Mouse (Mus musculus): Measurements from ENCODE around the gene Cdc45. TPM values are rescaled to one million over a fixed set of nuclear protein-coding genes. Genes with fewer than 3 reads are reported as not detected.

Cdc45 gene
- polyA plus RNA-seq, 1 experiment = 52.1 TPM

DNA sequence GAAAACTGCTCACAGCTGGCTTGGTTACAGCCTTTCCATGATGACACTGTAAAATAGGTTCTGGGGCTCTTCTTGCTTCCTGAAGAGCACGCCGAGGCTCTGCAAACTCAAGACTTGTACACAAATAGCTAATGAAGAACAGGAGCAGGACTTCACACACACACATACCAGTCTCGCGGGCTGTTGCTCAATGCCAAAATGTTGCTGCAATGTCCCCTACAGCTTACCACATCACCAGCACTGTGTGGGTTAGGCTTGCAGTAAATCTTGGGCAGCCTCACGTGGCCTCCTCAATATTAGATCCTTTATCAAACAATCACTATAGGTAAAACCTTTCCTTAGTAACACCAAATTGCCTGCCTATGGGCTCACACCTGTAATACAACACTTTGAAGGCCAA, 2.8 kb downstream of the Cdc45 start:
- H3K79me2 ChIP-seq (ENCODE audit: control insufficient read depth, insufficient read depth) = peaks cover 45% of the 10 kb centered on the region
- peaks cover 51% of the 10 kb centered on the region for H3K36me3 ChIP-seq (ENCODE audit: control insufficient read depth, insufficient read depth)
- TF ChIP-seq FOSL1 (IDR thresholded peaks at IDR 0.05; ENCODE audit: insufficient read depth, low read length, poor library complexity, severe bottlenecking) (no peak), CEBPB (IDR thresholded peaks at IDR 0.05; ENCODE audit: low read depth) (no peak), MYOG (IDR thresholded peaks at IDR 0.05; ENCODE audit: control insufficient read depth, extremely low read depth, insufficient read length) (no peak), CTCF (IDR thresholded peaks at IDR 0.05; ENCODE audit: control insufficient read depth, insufficient read depth, insufficient read length) (no peak), MYOD1 (IDR thresholded peaks at IDR 0.05; ENCODE audit: control insufficient read depth, insufficient read length, low read depth) (no peak), MAX (IDR thresholded peaks at IDR 0.05) (no peak), USF1 (IDR thresholded peaks at IDR 0.05; ENCODE audit: low read depth) (no peak)
- no peaks in the 10 kb centered on the region for H3K27me3 ChIP-seq (ENCODE audit: control insufficient read depth, insufficient read depth, insufficient read length)
- H3K79me3 ChIP-seq (ENCODE audit: low read depth) = peaks cover 28% of the 10 kb centered on the region
- no peak overlapping the region for H3K4me3 ChIP-seq (ENCODE audit: insufficient read depth, poor library complexity, severe bottlenecking)
- H3ac ChIP-seq (ENCODE audit: control insufficient read depth, insufficient read length, low read depth) = no peak overlapping the region

DNA sequence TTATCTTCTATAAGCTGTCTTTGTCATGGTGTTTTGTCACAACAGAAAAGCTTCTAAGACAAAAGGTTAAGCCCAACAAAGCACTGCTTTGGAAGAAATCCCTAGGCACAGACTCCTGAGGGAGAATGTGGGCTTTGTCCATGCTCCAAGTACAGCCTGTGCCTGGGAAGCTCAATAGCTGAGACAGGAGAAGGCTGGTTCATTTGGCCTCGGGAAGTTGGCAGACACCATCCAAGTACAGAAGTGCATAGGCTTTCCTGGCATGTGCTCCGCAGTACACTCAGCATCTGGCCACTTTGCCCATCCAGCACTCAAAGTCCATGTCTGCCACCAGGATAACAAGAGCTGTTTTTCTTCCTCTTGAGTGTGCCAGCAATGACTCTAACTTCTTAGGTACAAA, 6.0 kb downstream of the Cdc45 start:
- H3K79me3 ChIP-seq (ENCODE audit: low read depth) = peaks cover 7% of the 10 kb centered on the region
- peaks cover 18% of the 10 kb centered on the region for H3K79me2 ChIP-seq (ENCODE audit: control insufficient read depth, insufficient read depth)
- H3K36me3 ChIP-seq (ENCODE audit: control insufficient read depth, insufficient read depth) = peaks cover 75% of the 10 kb centered on the region
- no peak overlapping the region for H3ac ChIP-seq (ENCODE audit: control insufficient read depth, insufficient read length, low read depth)
- H3K27me3 ChIP-seq (ENCODE audit: control insufficient read depth, insufficient read depth, insufficient read length) = no peaks in the 10 kb centered on the region
- H3K4me3 ChIP-seq (ENCODE audit: insufficient read depth, poor library complexity, severe bottlenecking) = no peak overlapping the region
- TF ChIP-seq CTCF (IDR thresholded peaks at IDR 0.05; ENCODE audit: control insufficient read depth, insufficient read depth, insufficient read length) (no peak), CEBPB (IDR thresholded peaks at IDR 0.05; ENCODE audit: low read depth) (no peak), FOSL1 (IDR thresholded peaks at IDR 0.05; ENCODE audit: insufficient read depth, low read length, poor library complexity, severe bottlenecking) (no peak), MAX (IDR thresholded peaks at IDR 0.05) (no peak), MYOG (IDR thresholded peaks at IDR 0.05; ENCODE audit: control insufficient read depth, extremely low read depth, insufficient read length) (no peak), USF1 (IDR thresholded peaks at IDR 0.05; ENCODE audit: low read depth) (no peak), MYOD1 (IDR thresholded peaks at IDR 0.05; ENCODE audit: control insufficient read depth, insufficient read length, low read depth) (no peak)

DNA sequence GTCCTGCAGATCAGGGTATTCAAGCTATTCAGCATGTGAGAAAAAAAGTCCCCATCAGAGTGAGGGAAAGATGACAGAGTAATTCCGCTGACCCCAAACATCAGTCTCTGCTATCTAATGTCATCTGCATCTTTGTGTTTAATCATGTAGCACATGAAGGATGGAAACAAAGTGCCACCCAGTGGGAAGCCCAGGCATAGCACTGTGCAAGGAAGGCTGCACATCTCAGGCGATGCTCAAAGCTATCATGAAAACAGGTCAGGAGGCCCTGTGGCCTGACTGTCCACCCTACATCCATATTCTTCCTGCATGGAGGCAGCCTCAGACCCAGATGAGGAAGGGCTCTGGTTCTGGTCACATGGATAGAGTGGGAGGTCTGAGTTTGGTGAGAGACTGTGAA, 12.9 kb downstream of the Cdc45 start:
- TF ChIP-seq USF1 (IDR thresholded peaks at IDR 0.05; ENCODE audit: low read depth) (no peak), CTCF (IDR thresholded peaks at IDR 0.05; ENCODE audit: control insufficient read depth, insufficient read depth, insufficient read length) (peak; percentile 70)
- H3K27me3 ChIP-seq (ENCODE audit: control insufficient read depth, insufficient read depth, insufficient read length) = no peaks in the 10 kb centered on the region
- peaks cover 63% of the 10 kb centered on the region for H3K36me3 ChIP-seq (ENCODE audit: control insufficient read depth, insufficient read depth)
- no peak overlapping the region for H3K4me3 ChIP-seq (ENCODE audit: insufficient read depth, poor library complexity, severe bottlenecking)
- H3ac ChIP-seq (ENCODE audit: control insufficient read depth, insufficient read length, low read depth) = no peak overlapping the region
- no peaks in the 10 kb centered on the region for H3K79me3 ChIP-seq (ENCODE audit: low read depth)
- H3K79me2 ChIP-seq (ENCODE audit: control insufficient read depth, insufficient read depth) = no peaks in the 10 kb centered on the region

GRCm38 (mm10) chr16:18798151-18798550, 13.6 kb downstream of the Cdc45 start:
- Histone ChIP-seq H3K27me3 (ENCODE audit: control insufficient read depth, insufficient read depth, insufficient read length) (no peaks in the 10 kb centered on the region), H3K79me3 (ENCODE audit: low read depth) (no peaks in the 10 kb centered on the region), H3K4me3 (ENCODE audit: insufficient read depth, poor library complexity, severe bottlenecking) (no peak overlapping the region), H3ac (ENCODE audit: control insufficient read depth, insufficient read length, low read depth) (no peak overlapping the region), H3K36me3 (ENCODE audit: control insufficient read depth, insufficient read depth) (peaks cover 65% of the 10 kb centered on the region), H3K79me2 (ENCODE audit: control insufficient read depth, insufficient read depth) (no peaks in the 10 kb centered on the region)
- no peak for TF ChIP-seq MAX (IDR thresholded peaks at IDR 0.05)
- TF ChIP-seq FOSL1 (IDR thresholded peaks at IDR 0.05; ENCODE audit: insufficient read depth, low read length, poor library complexity, severe bottlenecking) = no peak
- no peak for TF ChIP-seq MYOD1 (IDR thresholded peaks at IDR 0.05; ENCODE audit: control insufficient read depth, insufficient read length, low read depth)
- no peak for TF ChIP-seq USF1 (IDR thresholded peaks at IDR 0.05; ENCODE audit: low read depth)
- TF ChIP-seq MYOG (IDR thresholded peaks at IDR 0.05; ENCODE audit: control insufficient read depth, extremely low read depth, insufficient read length) = no peak
- TF ChIP-seq CTCF (IDR thresholded peaks at IDR 0.05; ENCODE audit: control insufficient read depth, insufficient read depth, insufficient read length) = no peak
- no peak for TF ChIP-seq CEBPB (IDR thresholded peaks at IDR 0.05; ENCODE audit: low read depth)

GRCm38 (mm10) chr16:18796645-18797044, 15.1 kb downstream of the Cdc45 start:
- Histone ChIP-seq H3K4me3 (ENCODE audit: insufficient read depth, poor library complexity, severe bottlenecking) (no peak overlapping the region), H3K36me3 (ENCODE audit: control insufficient read depth, insufficient read depth) (peaks cover 69% of the 10 kb centered on the region), H3K79me3 (ENCODE audit: low read depth) (no peaks in the 10 kb centered on the region), H3K79me2 (ENCODE audit: control insufficient read depth, insufficient read depth) (no peaks in the 10 kb centered on the region), H3K27me3 (ENCODE audit: control insufficient read depth, insufficient read depth, insufficient read length) (no peaks in the 10 kb centered on the region), H3ac (ENCODE audit: control insufficient read depth, insufficient read length, low read depth) (no peak overlapping the region)
- no peak for TF ChIP-seq CTCF (IDR thresholded peaks at IDR 0.05; ENCODE audit: control insufficient read depth, insufficient read depth, insufficient read length)
- no peak for TF ChIP-seq MAX (IDR thresholded peaks at IDR 0.05)
- TF ChIP-seq FOSL1 (IDR thresholded peaks at IDR 0.05; ENCODE audit: insufficient read depth, low read length, poor library complexity, severe bottlenecking) = no peak
- no peak for TF ChIP-seq USF1 (IDR thresholded peaks at IDR 0.05; ENCODE audit: low read depth)
- TF ChIP-seq CEBPB (IDR thresholded peaks at IDR 0.05; ENCODE audit: low read depth) = no peak
- no peak for TF ChIP-seq MYOG (IDR thresholded peaks at IDR 0.05; ENCODE audit: control insufficient read depth, extremely low read depth, insufficient read length)
- TF ChIP-seq MYOD1 (IDR thresholded peaks at IDR 0.05; ENCODE audit: control insufficient read depth, insufficient read length, low read depth) = no peak

DNA sequence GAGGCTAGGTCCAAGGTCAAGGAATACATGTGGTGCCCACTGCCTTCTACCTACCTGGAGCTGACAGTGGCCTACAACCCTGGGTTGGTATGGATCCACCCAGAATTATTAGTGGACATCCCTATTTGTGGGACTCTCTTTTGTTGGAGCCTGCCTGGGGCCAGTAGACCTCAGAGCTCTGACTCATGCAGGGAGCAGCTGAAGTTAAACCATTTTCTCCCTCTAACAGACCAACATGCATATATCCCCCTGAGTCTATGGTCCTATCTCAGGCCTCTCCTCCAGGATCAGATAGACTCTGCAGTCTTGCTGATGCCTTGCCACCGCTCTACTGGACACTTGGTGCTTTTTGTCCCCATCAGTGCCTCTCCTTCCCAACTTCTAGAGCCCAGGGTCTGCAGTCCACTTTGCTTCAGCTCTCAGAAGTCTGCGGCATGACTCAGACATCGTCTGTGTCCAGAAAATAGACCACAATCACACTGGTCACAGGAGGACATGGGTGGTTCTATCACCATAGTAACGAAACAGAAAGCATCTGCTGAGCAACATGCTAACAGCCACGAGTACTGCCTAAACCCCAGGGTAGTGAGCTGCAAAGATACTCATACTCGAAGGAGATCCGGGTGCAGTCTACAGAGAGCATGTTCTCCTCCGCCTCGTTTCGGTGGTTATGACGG, 16.4 kb downstream of the Cdc45 start:
- Histone ChIP-seq H3K4me3 (ENCODE audit: insufficient read depth, poor library complexity, severe bottlenecking) (no peak overlapping the region), H3K79me2 (ENCODE audit: control insufficient read depth, insufficient read depth) (no peaks in the 10 kb centered on the region), H3ac (ENCODE audit: control insufficient read depth, insufficient read length, low read depth) (peak overlapping the region; percentile 24), H3K27me3 (ENCODE audit: control insufficient read depth, insufficient read depth, insufficient read length) (no peaks in the 10 kb centered on the region), H3K36me3 (ENCODE audit: control insufficient read depth, insufficient read depth) (peaks cover 71% of the 10 kb centered on the region), H3K79me3 (ENCODE audit: low read depth) (no peaks in the 10 kb centered on the region)
- TF ChIP-seq MAX (IDR thresholded peaks at IDR 0.05) = peak; percentile 86
- TF ChIP-seq CTCF (IDR thresholded peaks at IDR 0.05; ENCODE audit: control insufficient read depth, insufficient read depth, insufficient read length) = no peak
- no peak for TF ChIP-seq MYOG (IDR thresholded peaks at IDR 0.05; ENCODE audit: control insufficient read depth, extremely low read depth, insufficient read length)
- peak; percentile 56 for TF ChIP-seq MYOD1 (IDR thresholded peaks at IDR 0.05; ENCODE audit: control insufficient read depth, insufficient read length, low read depth)

Data from C2C12 (cell line).